Mouse (Mus musculus) lung, embryonic 14.5 days (tissue): ENCODE measurements around the gene Bfsp2. TPM values are rescaled to one million over a fixed set of nuclear protein-coding genes. Genes with fewer than 3 reads are reported as not detected.

Source experiments
- ATAC-seq: fragments of 200-750 bp; cut with Nextera tagmentation; 2 replicates; pipeline ENCODE4 v1.8.0; 2017; ENCODE audit warnings: mild to moderate bottlenecking, moderate TSS enrichment, moderate library complexity; ENCODE audit not compliant: insufficient read depth
- DNase-seq: peaks from one replicate; pipeline ENCODE4 v3.0.0-alpha.2; 2015
- H3K27ac ChIP-seq: fragments of 300-500 bp; sonication (generic); 2 replicates; pipeline ENCODE4 v1.5.1; 2014; ENCODE audit warnings: low read depth, mild to moderate bottlenecking, moderate library complexity
- H3K27me3 ChIP-seq: fragments of 300-500 bp; sonication (generic); 2 replicates; pipeline ENCODE4 v1.6.1; 2014; ENCODE audit warnings: low read length, control low read depth; ENCODE audit not compliant: insufficient read depth
- H3K36me3 ChIP-seq: fragments of 300-500 bp; sonication (generic); 2 replicates; pipeline ENCODE4 v1.6.1; 2014; ENCODE audit warnings: control low read depth; ENCODE audit not compliant: insufficient read depth
- H3K4me1 ChIP-seq: fragments of 300-500 bp; sonication (generic); 2 replicates; pipeline ENCODE4 v1.6.1; 2014; ENCODE audit warnings: antibody characterized with exemption, control low read depth; ENCODE audit not compliant: insufficient read depth
- H3K4me2 ChIP-seq: fragments of 300-500 bp; sonication (generic); 2 replicates; pipeline ENCODE4 v1.6.1; 2014; ENCODE audit warnings: mild to moderate bottlenecking
- H3K4me3 ChIP-seq: fragments of 300-500 bp; sonication (generic); 2 replicates; pipeline ENCODE4 v1.5.1; 2014; ENCODE audit warnings: low read depth, low read length
- H3K9ac ChIP-seq: fragments of 300-500 bp; sonication (generic); 2 replicates; pipeline ENCODE4 v1.6.1; 2014
- H3K9me3 ChIP-seq: fragments of 300-500 bp; sonication (generic); 2 replicates; pipeline ENCODE4 v1.6.1; 2016; ENCODE audit warnings: low read depth, low read length, control low read depth
- CTCF ChIP-seq: IDR thresholded peaks from 2 replicates; pipeline ENCODE4 v1.5.1; 2016; ENCODE audit warnings: antibody characterized with exemption, low read depth
- WGBS: fragments of 180-500 bp; shearing (Covaris S2); extraction: QIAGEN DNeasy Blood & Tissue Kit; methylation state at CpG from one replicate; pipeline ENCODE4 v1.1.7; 2014; 5-methylcytosine and 5-hydroxymethylcytosine counted together
- polyA plus RNA-seq: library from polyadenylated mRNA; unstranded; fragments of >200 nt; fragmentation: Nextera tagmentation; extraction: Ambion mirVana; gene quantifications from 2 replicates; pipeline ENCODE4 v1.2.1, GENCODE M21; 2014

Gene Bfsp2
- polyA plus RNA-seq, 1 experiment from 2014 or later, result 0.50 TPM

- ATAC-seq (no peak), DNase-seq (no peak)
- Histone ChIP-seq H3K27me3 (no peaks in the 10 kb centered on the region), H3K4me1 (no peaks in the 10 kb centered on the region), H3K4me3 (no peak overlapping the region), H3K36me3 (no peaks in the 10 kb centered on the region), H3K9ac (no peak overlapping the region), H3K27ac (no peak overlapping the region), H3K9me3 (no peaks in the 10 kb centered on the region), H3K4me2 (no peak overlapping the region)
- TF ChIP-seq CTCF, result no peak
- 79% methylated on average over 7 of the region's 7 CpGs for WGBS
These were observed 11.3 kb downstream of the Bfsp2 start for GRCm38 (mm10) chr9:103468911-103469310.

GRCm38 (mm10) chr9:103465711-103466220 lies 14.5 kb downstream of the Bfsp2 start:
- no peak overlapping the region for H3K4me2 ChIP-seq
- no peaks in the 10 kb centered on the region for H3K4me1 ChIP-seq
- H3K27ac ChIP-seq, result no peak overlapping the region
- no peaks in the 10 kb centered on the region for H3K27me3 ChIP-seq
- no peak for TF ChIP-seq CTCF
- ATAC-seq, result no peak
- H3K36me3 ChIP-seq, result no peaks in the 10 kb centered on the region
- no peaks in the 10 kb centered on the region for H3K9me3 ChIP-seq
- no peak overlapping the region for H3K4me3 ChIP-seq
- no peak overlapping the region for H3K9ac ChIP-seq
- 61% methylated on average over 13 of the region's 13 CpGs for WGBS
- no peak for DNase-seq

- no peak overlapping the region for H3K9ac ChIP-seq
- TF ChIP-seq CTCF, result no peak
- DNase-seq, result no peak
- no peaks in the 10 kb centered on the region for H3K9me3 ChIP-seq
- H3K4me2 ChIP-seq, result no peak overlapping the region
- WGBS, result 19% methylated on average over 1 of the region's 1 CpGs
- H3K36me3 ChIP-seq, result no peaks in the 10 kb centered on the region
- no peak overlapping the region for H3K4me3 ChIP-seq
- no peaks in the 10 kb centered on the region for H3K27me3 ChIP-seq
- H3K4me1 ChIP-seq, result no peaks in the 10 kb centered on the region
- no peak for ATAC-seq
- H3K27ac ChIP-seq, result no peak overlapping the region
These were observed 14.9 kb downstream of the Bfsp2 start for GRCm38 (mm10) chr9:103465293-103465692.

DNA sequence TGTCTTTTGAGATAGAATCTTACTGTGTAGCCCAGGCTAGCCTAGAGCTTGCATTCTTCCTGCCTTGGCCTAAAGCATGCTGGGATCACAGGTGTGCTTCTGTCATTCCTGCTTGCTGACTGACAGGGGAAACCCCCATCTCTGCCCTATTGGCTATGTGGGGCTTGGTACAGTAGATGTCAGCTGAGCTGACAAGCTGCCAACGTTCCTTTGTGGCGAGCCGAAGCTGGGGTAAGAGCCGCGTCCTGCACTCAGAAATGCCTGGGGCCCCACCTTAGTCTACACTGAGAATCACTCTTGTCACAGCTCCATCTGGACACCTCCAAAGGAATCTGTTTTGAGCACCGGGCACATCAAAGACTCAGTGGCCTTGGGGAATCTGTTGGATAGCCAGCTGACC lies 16.4 kb downstream of the Bfsp2 start:
- no peak overlapping the region for H3K9ac ChIP-seq
- 75% methylated on average over 6 of the region's 6 CpGs for WGBS
- H3K27ac ChIP-seq, result no peak overlapping the region
- ATAC-seq (no peak), DNase-seq (no peak)
- H3K4me1 ChIP-seq, result no peaks in the 10 kb centered on the region
- TF ChIP-seq CTCF, result no peak
- H3K4me2 ChIP-seq, result no peak overlapping the region
- H3K4me3 ChIP-seq, result no peak overlapping the region
- no peaks in the 10 kb centered on the region for H3K9me3 ChIP-seq
- H3K27me3 ChIP-seq, result no peaks in the 10 kb centered on the region
- no peaks in the 10 kb centered on the region for H3K36me3 ChIP-seq

GRCm38 (mm10) chr9:103459839-103460238 lies 20.4 kb downstream of the Bfsp2 start:
- H3K4me1 ChIP-seq, result no peaks in the 10 kb centered on the region
- no peak overlapping the region for H3K9ac ChIP-seq
- H3K4me2 ChIP-seq, result no peak overlapping the region
- H3K4me3 ChIP-seq, result no peak overlapping the region
- no peak overlapping the region for H3K27ac ChIP-seq
- H3K9me3 ChIP-seq, result no peaks in the 10 kb centered on the region
- WGBS, result 54% methylated on average over 2 of the region's 2 CpGs
- no peaks in the 10 kb centered on the region for H3K36me3 ChIP-seq
- no peaks in the 10 kb centered on the region for H3K27me3 ChIP-seq
- DNase-seq, result no peak
- no peak for TF ChIP-seq CTCF
- ATAC-seq, result no peak

DNA sequence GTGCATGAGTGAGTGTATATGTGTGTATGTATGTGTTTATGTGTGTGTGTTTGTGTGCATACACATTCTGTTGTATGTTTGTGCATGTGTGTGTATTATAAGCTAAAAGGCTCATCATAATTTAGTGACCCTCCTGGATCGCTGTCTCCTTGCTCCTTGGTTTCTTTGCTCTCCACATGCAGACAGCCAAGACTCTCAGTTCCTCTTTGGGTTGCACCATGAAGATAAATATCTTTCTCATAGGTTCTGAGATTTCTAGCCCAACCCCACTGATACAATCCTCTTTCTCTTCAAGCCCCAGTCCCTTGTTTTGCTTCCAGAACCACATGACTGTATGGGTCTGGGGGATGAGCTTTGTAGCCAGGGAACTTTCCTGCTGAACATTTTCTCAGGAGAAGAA lies 20.9 kb downstream of the Bfsp2 start:
- no peak overlapping the region for H3K27ac ChIP-seq
- H3K4me2 ChIP-seq, result no peak overlapping the region
- H3K9me3 ChIP-seq, result no peaks in the 10 kb centered on the region
- DNase-seq (no peak), ATAC-seq (no peak)
- no peak overlapping the region for H3K9ac ChIP-seq
- H3K4me1 ChIP-seq, result no peaks in the 10 kb centered on the region
- 86% methylated on average over 1 of the region's 1 CpGs for WGBS
- no peaks in the 10 kb centered on the region for H3K27me3 ChIP-seq
- TF ChIP-seq CTCF, result no peak
- H3K36me3 ChIP-seq, result no peaks in the 10 kb centered on the region
- no peak overlapping the region for H3K4me3 ChIP-seq

GRCm38 (mm10) chr9:103449651-103450050 lies 30.6 kb downstream of the Bfsp2 start:
- H3K4me3 ChIP-seq, result no peak overlapping the region
- H3K27ac ChIP-seq, result no peak overlapping the region
- no peak overlapping the region for H3K4me2 ChIP-seq
- no peaks in the 10 kb centered on the region for H3K9me3 ChIP-seq
- no peak for DNase-seq
- no peaks in the 10 kb centered on the region for H3K27me3 ChIP-seq
- no peaks in the 10 kb centered on the region for H3K36me3 ChIP-seq
- H3K4me1 ChIP-seq, result no peaks in the 10 kb centered on the region
- H3K9ac ChIP-seq, result no peak overlapping the region
- TF ChIP-seq CTCF, result no peak
- WGBS, result 81% methylated on average over 6 of the region's 6 CpGs
- no peak for ATAC-seq

DNA sequence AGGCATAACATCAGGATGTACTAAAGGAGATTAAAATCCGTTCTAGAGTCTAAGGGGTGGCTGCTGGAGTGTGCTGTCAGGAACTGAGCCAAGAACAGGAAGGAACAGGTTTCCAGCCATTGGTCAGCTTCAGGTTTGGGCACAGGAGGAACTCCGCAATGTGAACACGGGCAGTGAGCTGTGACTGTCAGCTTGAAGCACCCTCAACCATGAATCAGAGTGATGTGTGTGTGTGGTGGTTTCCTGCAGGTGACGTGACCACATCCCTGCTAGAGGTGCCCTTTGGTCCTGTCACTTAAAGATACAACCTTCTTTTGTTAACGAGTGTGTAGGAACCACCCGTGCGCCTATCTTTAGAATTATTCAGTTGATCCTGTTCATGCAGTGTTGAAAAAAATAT lies 31.1 kb downstream of the Bfsp2 start:
- Histone ChIP-seq H3K4me3 (no peak overlapping the region), H3K4me2 (no peak overlapping the region), H3K9ac (no peak overlapping the region), H3K9me3 (no peaks in the 10 kb centered on the region), H3K27me3 (no peaks in the 10 kb centered on the region), H3K27ac (no peak overlapping the region), H3K36me3 (no peaks in the 10 kb centered on the region), H3K4me1 (no peaks in the 10 kb centered on the region)
- no peak for TF ChIP-seq CTCF
- WGBS, result 72% methylated on average over 7 of the region's 7 CpGs
- no peak for DNase-seq
- no peak for ATAC-seq
